8 mouse cellular contexts compared by ENCODE assay signal in the genomic region with DNA sequence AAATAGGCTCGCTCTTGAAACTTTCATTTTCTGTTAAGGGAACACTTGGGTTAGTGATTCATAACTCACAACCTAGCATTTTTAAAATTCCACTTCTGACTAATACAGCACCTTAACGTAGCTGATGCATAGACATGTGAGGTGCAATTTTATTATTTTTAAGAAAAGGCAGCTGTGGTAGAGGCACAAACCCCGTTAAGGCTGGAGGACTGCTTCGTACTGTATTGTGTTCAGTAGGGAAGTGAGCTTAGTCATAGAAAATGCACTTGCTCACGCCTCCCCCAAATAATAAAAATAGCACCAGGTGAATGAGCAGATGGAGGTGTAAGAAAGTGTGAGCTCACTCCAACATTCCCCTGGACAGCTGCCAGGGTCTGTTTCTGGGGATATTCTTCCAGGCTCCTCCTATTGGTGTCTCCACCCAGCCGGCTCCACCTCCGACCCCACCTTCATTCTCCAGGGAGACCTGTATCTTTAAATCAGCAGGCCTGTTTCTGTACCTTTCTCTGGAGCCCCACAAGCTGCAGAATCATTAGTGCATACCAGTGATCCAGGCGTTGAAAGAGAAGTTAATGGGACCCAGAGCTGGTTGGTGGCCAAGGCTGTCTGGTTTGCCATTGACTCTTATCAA. TPM values are rescaled to one million over a fixed set of nuclear protein-coding genes. Genes with fewer than 3 reads are reported as not detected.
DNase-seq lines count a peak whose midpoint lies in the region; ATAC-seq lines count a peak whose summit lies in the region.

No protein-coding gene starts in this region.

- no peaks in the 10 kb centered on the region for H3K27me3 ChIP-seq in limb, embryonic 12.5 days

- H3K4me1 ChIP-seq in limb, embryonic 12.5 days (replicated peaks), result peaks cover 16% of the 10 kb centered on the region

- no peaks in the 10 kb centered on the region for H3K36me3 ChIP-seq in limb, embryonic 12.5 days

- H3K4me2 ChIP-seq in limb, embryonic 12.5 days, result peak overlapping the region; percentile 13

- no peak overlapping the region for H3K9ac ChIP-seq in limb, embryonic 12.5 days (replicated peaks)

- WGBS in limb, embryonic 12.5 days, result 36% methylated on average over 8 of the region's 8 CpGs

- peak overlapping the region; percentile 62 for H3K27ac ChIP-seq in limb, embryonic 12.5 days

- H3K4me3 ChIP-seq in limb, embryonic 12.5 days (replicated peaks), result no peak overlapping the region

- ATAC-seq in inflammation-experienced regulatory T-cells, adult 6 months, result peak; percentile 62
- ATAC-seq in limb, embryonic 12.5 days (ENCODE audit: insufficient number of reproducible peaks, insufficient read depth, low FRiP score, low TSS enrichment, low read depth), result peak; percentile 68

- no peaks in the 10 kb centered on the region for H3K9me3 ChIP-seq in limb, embryonic 12.5 days

- DNase-seq in ovary, postnatal 36 days (ENCODE audit: low spot score), result peak; percentile 15
- DNase-seq in ovary, postnatal 10 days (ENCODE audit: low spot score), result no peak
- peak; percentile 86 for DNase-seq in cerebellum, adult 9-11 months
- peak; percentile 19 for DNase-seq in right cerebral cortex, postnatal 14 days
- DNase-seq in layer of hippocampus, postnatal 10 days (ENCODE audit: low spot score in 2 of 2), result no peak
- DNase-seq in adipocyte (ENCODE audit: low spot score), result no peak

RNA-seq across cellular contexts. Expression of a gene that starts 34.4 kb away (rescaled TPM):
- polyA plus RNA-seq in inflammation-experienced regulatory T-cells, adult 6 months (2017; shearing (Covaris generic)), result 10 to 100 TPM in 2 of 3 experiments, 1 to 10 TPM in 1; 5.2 to 11.9 (median 10.6) TPM
- 11.2 and 12.4 TPM in 2 replicates for polyA plus RNA-seq in limb, embryonic 12.5 days (2016; fragmentation: Nextera tagmentation; extraction: Ambion mirVana)
- 10 to 100 TPM; 46.7 to 53.2 TPM for total RNA-seq in layer of hippocampus, postnatal 10 days (2021)

Comparison
In these comparisons a context has a peak if more than half of its experiments do, and no peak if none do; other contexts are left out.
1. DNase-seq: peak in ovary, postnatal 36 days (single experiment), cerebellum, adult 9-11 months (single experiment) and right cerebral cortex, postnatal 14 days (single experiment); none in ovary, postnatal 10 days (single experiment), layer of hippocampus, postnatal 10 days (0 of 2) and adipocyte (single experiment).